Mouse (Mus musculus) forebrain, embryonic 11.5 days (tissue): Measurements from ENCODE around the gene Ubl7. TPM values are rescaled to one million over a fixed set of nuclear protein-coding genes. Genes with fewer than 3 reads are reported as not detected.

Experiments
- polyA plus RNA-seq: library from polyadenylated mRNA; unstranded; fragments of >200 nt; fragmentation: Nextera tagmentation; extraction: Ambion mirVana; gene quantifications from 2 replicates; pipeline ENCODE4 v1.2.1, GENCODE M21; 2014

The Ubl7 gene
- polyA plus RNA-seq, 1 experiment from 2014 or later = 114 TPM

Other genes with a start within 250 kb of the Ubl7 start
- gene Cyp1a2, start 227.3 kb upstream of the Ubl7 start, polyA plus RNA-seq = not detected in 2 replicates
- not detected in 2 replicates for gene Cyp1a1, start 223.1 kb upstream of the Ubl7 start, polyA plus RNA-seq
- gene Edc3, start 202.4 kb upstream of the Ubl7 start, polyA plus RNA-seq = 25.1 and 27.4 TPM in 2 replicates
- 91.5 and 102 TPM in 2 replicates for gene Clk3, start 145.1 kb upstream of the Ubl7 start, polyA plus RNA-seq
- 27.4 and 32.1 TPM in 2 replicates for gene Arid3b, start 74.2 kb upstream of the Ubl7 start, polyA plus RNA-seq
- 0.52 and 1.3 TPM in 2 replicates for gene Sema7a, start 29.1 kb downstream of the Ubl7 start, polyA plus RNA-seq
- gene Cyp11a1, start 95.4 kb downstream of the Ubl7 start, polyA plus RNA-seq = not detected in 2 replicates
- 18.0 and 21.8 TPM in 2 replicates for gene Stra6, start 152.8 kb downstream of the Ubl7 start, polyA plus RNA-seq
- 0.88 and 1.1 TPM in 2 replicates for gene Ccdc33, start 207.8 kb downstream of the Ubl7 start, polyA plus RNA-seq